Mouse (Mus musculus) testis, adult 2 months (tissue): ENCODE data around the gene Gm12789. TPM values are rescaled to one million over a fixed set of nuclear protein-coding genes. Genes with fewer than 3 reads are reported as not detected.
"Not testable (repeated sequence)": the region's sequence is repeated elsewhere in the genome, so short reads cannot be mapped to it uniquely, and the experiment has no call there.

ENCODE experiments used
- H3K27ac ChIP-seq: fragments of 200-500 bp; 2 replicates; pipeline ENCODE4 v1.5.1; 2012; ENCODE audit warnings: low read depth, low read length; ENCODE audit not compliant: control insufficient read depth, insufficient read depth
- H3K27me3 ChIP-seq: fragments of 200-500 bp; 2 replicates; pipeline ENCODE4 v1.6.1; 2012; ENCODE audit warnings: mild to moderate bottlenecking, low read length, moderate library complexity; ENCODE audit not compliant: control insufficient read depth, insufficient read depth
- H3K36me3 ChIP-seq: fragments of 200-500 bp; 2 replicates; pipeline ENCODE4 v1.6.1; 2012; ENCODE audit warnings: mild to moderate bottlenecking, low read length; ENCODE audit not compliant: control insufficient read depth, insufficient read depth
- H3K4me1 ChIP-seq: fragments of 200-500 bp; 2 replicates; pipeline ENCODE4 v1.6.1; 2012; ENCODE audit warnings: low read length; ENCODE audit not compliant: control insufficient read depth, insufficient read depth
- H3K4me3 ChIP-seq: fragments of 200-500 bp; 2 replicates; pipeline ENCODE4 v1.5.1; 2012; ENCODE audit warnings: low read depth, mild to moderate bottlenecking, low read length, moderate library complexity, mixed read lengths; ENCODE audit not compliant: control insufficient read depth
- CTCF ChIP-seq: fragments of 200-500 bp; IDR thresholded peaks from 2 replicates; pipeline ENCODE4 v1.5.1; 2012; ENCODE audit warnings: low read depth, mild to moderate bottlenecking, inconsistent platforms, low read length, moderate library complexity; ENCODE audit not compliant: control insufficient read depth, insufficient read depth, insufficient replicate concordance
- POLR2A ChIP-seq: fragments of 200-500 bp; IDR thresholded peaks from 2 replicates; pipeline ENCODE4 v1.6.1; 2012; ENCODE audit warnings: low read depth, mild to moderate bottlenecking, inconsistent platforms, low read length, moderate library complexity; ENCODE audit not compliant: control insufficient read depth
- polyA plus RNA-seq: library from polyadenylated mRNA; depleted of rRNA; stranded (reverse); fragments of >200 nt; gene quantifications from 2 replicates; pipeline ENCODE4 v1.2.3, GENCODE M21; 2012; rRNA removed

Gene Gm12789
- polyA plus RNA-seq: not detected in 2 replicates

DNA sequence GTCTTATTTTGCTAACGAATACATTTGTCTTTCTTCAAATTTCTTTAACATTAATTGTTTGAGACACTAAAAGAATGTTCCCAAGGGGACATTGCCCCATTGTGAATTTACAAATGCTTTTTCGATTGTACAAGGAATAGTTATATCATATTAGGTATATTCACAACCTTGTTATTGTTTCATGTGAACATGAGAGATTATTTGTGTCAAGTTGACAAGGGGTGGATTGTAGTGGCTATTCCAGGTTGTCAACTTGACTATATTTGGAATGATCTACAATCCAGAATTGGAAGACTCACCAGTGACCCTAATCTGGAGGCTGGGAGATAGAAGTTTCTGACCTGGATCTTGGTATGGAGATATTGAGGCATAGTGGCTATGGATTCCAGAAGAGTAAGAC, at the start of gene Gm12789:
Gene Gm12789 (plus strand): TSS at position 301 of the 400 bp plus-strand sequence.
- H3K4me1 ChIP-seq, H3K27me3 ChIP-seq, H3K4me3 ChIP-seq, H3K27ac ChIP-seq, H3K36me3 ChIP-seq: not testable (repeated sequence)

DNA sequence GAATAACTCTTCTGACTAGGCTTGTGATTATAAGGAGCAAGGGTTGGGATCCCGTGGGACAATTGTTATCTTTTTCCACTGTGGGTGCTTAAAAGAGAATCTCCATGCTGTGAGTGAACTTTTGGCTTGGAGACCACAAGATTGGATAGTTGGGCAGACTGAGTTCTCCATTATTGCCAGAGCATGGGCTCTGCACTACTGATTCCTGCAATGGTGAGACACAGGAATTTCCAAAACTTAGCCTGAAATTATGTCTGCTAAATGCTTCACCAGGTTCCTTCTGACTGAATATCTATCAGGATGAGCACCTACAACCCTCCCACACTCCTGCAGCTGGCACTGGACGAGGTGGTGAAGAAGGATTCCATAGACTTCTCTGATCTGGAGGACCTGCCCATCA, 46.3 kb upstream of the Gm12789 start, which contains the start of gene Gm12794:
Gene Gm12794 (plus strand): TSS at position 301 of the 400 bp plus-strand sequence.
- H3K27me3 ChIP-seq, H3K4me1 ChIP-seq, H3K4me3 ChIP-seq, H3K36me3 ChIP-seq, H3K27ac ChIP-seq: not testable (repeated sequence)

DNA sequence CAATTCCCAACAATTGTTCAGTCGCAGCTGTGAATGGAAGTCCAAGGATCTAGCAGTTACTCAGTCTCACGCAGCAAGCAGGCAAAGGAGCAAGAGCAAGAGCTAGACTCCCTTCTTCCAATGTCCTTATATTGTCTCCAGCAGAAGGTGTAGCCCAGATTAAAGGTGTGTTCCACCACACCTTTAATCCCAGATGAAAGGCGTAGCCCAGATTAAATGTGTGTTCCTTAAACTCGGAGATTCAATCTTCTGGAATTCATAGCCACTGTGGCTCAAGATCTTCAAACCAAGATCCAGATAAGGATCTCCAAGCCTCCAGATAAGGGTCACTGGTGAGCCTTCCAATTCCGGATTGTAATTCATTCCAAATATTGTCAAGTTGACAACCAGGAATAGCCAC, 5.5 kb upstream of the Gm12789 start, which contains the start of gene Gm12790:
Gene Gm12790 (minus strand): TSS at position 101 of the 400 bp plus-strand sequence.
- H3K27ac ChIP-seq, H3K4me1 ChIP-seq, H3K36me3 ChIP-seq, H3K4me3 ChIP-seq, H3K27me3 ChIP-seq: not testable (repeated sequence)

DNA sequence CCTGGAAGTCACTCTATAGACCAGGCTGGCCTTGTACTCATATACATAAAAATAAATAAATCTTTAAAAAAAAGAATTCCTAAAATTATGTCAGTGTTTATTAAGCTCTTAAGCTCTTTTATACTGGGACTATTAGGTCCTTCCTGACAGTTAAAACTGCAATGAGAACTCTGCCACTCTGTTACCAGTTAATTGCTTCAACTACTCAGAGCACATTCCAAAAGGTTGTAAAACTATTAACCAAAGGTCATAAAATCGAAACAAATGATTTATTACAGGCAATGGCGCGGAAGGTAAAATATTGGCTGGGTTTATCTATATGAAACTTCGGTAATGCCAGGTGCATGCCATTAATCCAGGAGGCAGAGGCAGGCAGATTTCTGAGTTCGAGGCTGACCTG, 748 bp upstream of the Gm12789 start:
- H3K4me1 ChIP-seq: no peaks in the 10 kb centered on the region
- TF ChIP-seq POLR2A (no peak), CTCF (no peak)
- no peak overlapping the region for H3K27ac ChIP-seq
- no peak overlapping the region for H3K4me3 ChIP-seq
- H3K27me3 ChIP-seq: no peaks in the 10 kb centered on the region
- H3K36me3 ChIP-seq: no peaks in the 10 kb centered on the region

DNA sequence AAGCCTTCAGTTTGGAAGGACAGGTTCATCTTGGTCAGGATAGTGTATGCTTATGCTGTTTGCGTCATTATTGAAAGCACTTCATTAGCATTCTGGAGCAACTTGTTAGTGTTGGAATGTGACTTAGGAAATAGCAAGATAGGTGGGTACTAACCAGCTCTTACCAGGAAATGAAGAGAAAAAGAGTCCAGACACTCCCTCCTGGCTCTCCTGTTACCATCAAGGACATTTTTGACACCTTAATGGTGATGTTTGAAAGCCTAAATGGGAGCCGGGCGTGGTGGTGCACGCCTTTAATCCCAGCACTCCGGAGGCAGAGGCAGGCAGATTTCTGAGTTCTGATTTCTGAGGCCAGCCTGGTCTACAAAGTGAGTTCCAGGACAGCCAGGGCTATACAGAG, 11.0 kb downstream of the Gm12789 start:
- TF ChIP-seq CTCF (no peak), POLR2A (no peak)
- Histone ChIP-seq H3K27me3 (no peaks in the 10 kb centered on the region), H3K4me3 (no peak overlapping the region), H3K27ac (no peak overlapping the region), H3K36me3 (no peaks in the 10 kb centered on the region), H3K4me1 (no peaks in the 10 kb centered on the region)

DNA sequence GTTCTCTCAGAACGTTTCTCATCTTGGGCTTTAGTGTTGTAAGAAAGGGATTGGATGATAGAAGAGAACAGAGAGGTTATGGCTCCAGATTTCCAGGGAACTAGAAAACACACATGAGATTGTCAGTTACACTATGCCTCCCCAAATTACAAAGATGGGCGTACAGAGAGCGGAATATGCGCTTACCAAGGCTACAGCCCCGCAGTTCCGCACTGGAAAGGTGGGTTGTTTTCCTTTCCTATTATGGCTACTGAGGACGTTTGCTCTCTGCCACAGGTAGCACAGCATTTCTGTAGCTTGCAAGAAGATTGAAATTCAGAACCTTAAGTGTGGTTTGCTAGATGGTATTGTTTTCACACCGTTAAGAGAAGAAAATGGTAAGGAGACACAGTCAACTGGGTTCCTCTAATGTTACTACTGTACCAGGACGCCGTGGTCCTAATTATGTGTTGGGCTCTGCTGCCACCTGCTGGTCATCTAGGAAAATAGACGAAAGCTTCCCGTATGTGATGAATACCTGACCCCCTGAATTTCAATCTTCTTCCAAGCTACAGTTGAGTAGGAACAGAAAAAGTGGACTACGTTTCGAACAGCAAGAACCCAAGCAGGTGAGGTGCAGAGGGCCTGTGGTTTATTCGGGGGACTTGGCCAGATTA, 12.0 kb downstream of the Gm12789 start:
- Histone ChIP-seq H3K36me3 (no peaks in the 10 kb centered on the region), H3K27me3 (no peaks in the 10 kb centered on the region), H3K4me3 (no peak overlapping the region), H3K27ac (no peak overlapping the region), H3K4me1 (no peaks in the 10 kb centered on the region)
- peak; percentile 33; the same call in 1 of the 2 replicates for TF ChIP-seq CTCF
- no peak for TF ChIP-seq POLR2A

DNA sequence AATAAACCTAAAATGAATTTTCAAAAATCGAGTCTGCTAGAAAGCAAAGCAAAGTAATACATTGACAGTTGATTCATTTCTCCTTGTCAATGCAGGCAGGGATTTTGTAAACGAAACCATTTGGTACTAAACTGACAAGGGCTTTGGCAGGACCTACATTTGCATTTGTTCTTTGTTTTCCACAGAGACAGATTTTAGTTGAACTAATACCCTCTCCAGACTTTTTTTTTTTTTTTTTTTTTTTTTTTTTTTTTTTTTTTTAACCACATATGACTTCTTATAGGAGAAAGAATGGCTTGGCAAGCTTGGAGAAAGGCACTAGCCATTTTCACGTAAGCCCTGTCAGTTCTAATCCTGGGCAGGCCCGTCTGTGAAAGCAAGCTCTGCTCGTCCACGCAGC, 40.2 kb downstream of the Gm12789 start:
- TF ChIP-seq CTCF (no peak), POLR2A (no peak)
- no peaks in the 10 kb centered on the region for H3K36me3 ChIP-seq
- no peaks in the 10 kb centered on the region for H3K4me1 ChIP-seq
- no peaks in the 10 kb centered on the region for H3K27me3 ChIP-seq
- H3K27ac ChIP-seq: no peak overlapping the region
- H3K4me3 ChIP-seq: no peak overlapping the region

Other genes with a start within 250 kb of the Gm12789 start
- gene B020004J07Rik, start 142.6 kb upstream of the Gm12789 start, polyA plus RNA-seq: not detected in 2 replicates
- gene C130073F10Rik, start 92.8 kb upstream of the Gm12789 start, polyA plus RNA-seq: not detected in 2 replicates
- gene Gm12800, start 77.5 kb upstream of the Gm12789 start, polyA plus RNA-seq: not detected in 2 replicates
- gene Gm12794, start 46.2 kb upstream of the Gm12789 start, polyA plus RNA-seq: not detected in 2 replicates
- gene Gm12790, start 5.6 kb upstream of the Gm12789 start, polyA plus RNA-seq: not detected in 2 replicates
- 6.2 and 7.5 TPM in 2 replicates for gene Pde4b, start 100.9 kb downstream of the Gm12789 start, polyA plus RNA-seq